Comparison of ENCODE assay signal across 8 mouse cellular contexts in genomic region chr10:128919203-128919631, GRCm38 (mm10). TPM values are rescaled to one million over a fixed set of nuclear protein-coding genes. Genes with fewer than 3 reads are reported as not detected.
DNase-seq lines count a peak whose midpoint lies in the region; ATAC-seq and TF ChIP-seq lines count a peak whose summit lies in the region.

No protein-coding gene starts in this region.

- no peak overlapping the region for H3K4me3 ChIP-seq in left cerebral cortex, adult 2 months
- no peak overlapping the region for H3K4me3 ChIP-seq in intestine, embryonic 16.5 days (ENCODE audit: low read length)
- H3K4me3 ChIP-seq in liver, embryonic 15.5 days (replicated peaks): no peak overlapping the region

- no peaks in the 10 kb centered on the region for H3K9me3 ChIP-seq in intestine, embryonic 16.5 days (ENCODE audit: control insufficient read depth, low read length)
- H3K9me3 ChIP-seq in liver, embryonic 15.5 days (replicated peaks): no peaks in the 10 kb centered on the region

- no peak for DNase-seq in left cerebral cortex, adult 2 months (ENCODE audit: extremely low spot score in 1 of 2, low spot score in 2 of 2)
- DNase-seq in left cerebral cortex, postnatal 36 days (ENCODE audit: low spot score in 2 of 2): no peak
- peak; percentile 68 to 74 for DNase-seq in cerebellum, postnatal 25 days
- no peak for DNase-seq in urinary bladder, postnatal 25 days (ENCODE audit: low spot score)

- no peak for TF ChIP-seq CTCF in left cerebral cortex, adult 2 months (IDR thresholded peaks at IDR 0.05)

- H3K9ac ChIP-seq in intestine, embryonic 16.5 days (ENCODE audit: low read depth, low read length): peak overlapping the region; percentile 23; the same call in 1 of the 2 replicates
- H3K9ac ChIP-seq in liver, embryonic 15.5 days: no peak overlapping the region

- H3K4me2 ChIP-seq in intestine, embryonic 16.5 days (ENCODE audit: low read depth, low read length): peak overlapping the region; percentile 34; the same call in 1 of the 2 replicates
- no peak overlapping the region for H3K4me2 ChIP-seq in liver, embryonic 15.5 days

- H3K36me3 ChIP-seq in intestine, embryonic 16.5 days (ENCODE audit: control insufficient read depth, insufficient read depth, low read length): 0 out of 2 replicates have a peak, but pooled peaks cover 8% of the 10 kb centered on the region
- peaks cover 12% of the 10 kb centered on the region for H3K36me3 ChIP-seq in liver, embryonic 15.5 days (replicated peaks)

- H3K27ac ChIP-seq in left cerebral cortex, adult 2 months: peak overlapping the region; percentile 56
- H3K27ac ChIP-seq in intestine, embryonic 16.5 days (ENCODE audit: low read length): peak overlapping the region; percentile 79
- H3K27ac ChIP-seq in liver, embryonic 15.5 days (replicated peaks): peak overlapping the region; percentile 59

- WGBS in intestine, embryonic 16.5 days: 14% methylated on average over 6 of the region's 6 CpGs
- WGBS in liver, embryonic 15.5 days (ENCODE audit: insufficient replicate concordance): 46% methylated on average over 6 of the region's 6 CpGs

- ATAC-seq in intestine, embryonic 16.5 days: peak; percentile 78
- ATAC-seq in liver, embryonic 15.5 days (ENCODE audit: insufficient read depth): peak; percentile 16
- no peak for ATAC-seq in granulocyte monocyte progenitor cell, adult 5-6 weeks (replicated peaks; ENCODE audit: poor library complexity, severe bottlenecking)
- no peak for ATAC-seq in inflammation-experienced regulatory T-cells, adult 6 months

- H3K4me1 ChIP-seq in intestine, embryonic 16.5 days (ENCODE audit: control insufficient read depth, insufficient read depth, low read length): peaks cover 43% of the 10 kb centered on the region
- H3K4me1 ChIP-seq in liver, embryonic 15.5 days (replicated peaks): peaks cover 54% of the 10 kb centered on the region

- H3K27me3 ChIP-seq in intestine, embryonic 16.5 days (replicated peaks; ENCODE audit: control insufficient read depth, insufficient read depth, low read length): no peaks in the 10 kb centered on the region
- H3K27me3 ChIP-seq in liver, embryonic 15.5 days: 0 out of 2 replicates have a peak, but pooled peaks cover 7% of the 10 kb centered on the region

- intact Hi-C loops in left cerebral cortex, adult 2 months (cut with DNase I): no loop called here
- intact Hi-C loops in left cerebral cortex, postnatal 36 days (cut with DNase I): no loop called here

RNA-seq across cellular contexts. Expression of gene Rdh5, which starts 3.5 kb away (rescaled TPM):
- 1 to 10 TPM; 6.5 to 7.4 TPM for total RNA-seq in left cerebral cortex, adult 2 months (2021)
- total RNA-seq in left cerebral cortex, postnatal 36 days (2021): 1 to 10 TPM; 6.7 to 7.0 TPM
- polyA plus RNA-seq in intestine, embryonic 16.5 days (2015; fragmentation: Nextera tagmentation; extraction: Ambion mirVana): 18.6 and 18.8 TPM in 2 replicates
- 18.4 and 24.3 TPM in 2 replicates for polyA plus RNA-seq in liver, embryonic 15.5 days (2015; fragmentation: Nextera tagmentation; extraction: Ambion mirVana)
- total RNA-seq in granulocyte monocyte progenitor cell, adult 5-6 weeks (2014; fragmentation: Nextera tagmentation): 2.0 and 9.5 TPM in 2 replicates
- 2.4 TPM in 1 of 2 replicates, not detected in the other for total RNA-seq in granulocyte monocyte progenitor cell, adult 5-6 weeks (2017)
- polyA plus RNA-seq in inflammation-experienced regulatory T-cells, adult 6 months (2017; shearing (Covaris generic)): 10 to 100 TPM in 2 of 3 experiments, 1 to 10 TPM in 1; 5.1 to 12.9 (median 11.9) TPM

RNA-seq across cellular contexts. Expression of gene Bloc1s1, which starts 4.6 kb away (rescaled TPM):
- 10 to 100 TPM; 78.8 to 80.8 TPM for total RNA-seq in left cerebral cortex, adult 2 months (2021)
- 10 to 100 TPM; 85.2 to 95.4 TPM for total RNA-seq in left cerebral cortex, postnatal 36 days (2021)
- polyA plus RNA-seq in intestine, embryonic 16.5 days (2015; fragmentation: Nextera tagmentation; extraction: Ambion mirVana): 208 and 220 TPM in 2 replicates
- 93.9 and 96.1 TPM in 2 replicates for polyA plus RNA-seq in liver, embryonic 15.5 days (2015; fragmentation: Nextera tagmentation; extraction: Ambion mirVana)
- total RNA-seq in granulocyte monocyte progenitor cell, adult 5-6 weeks (2014; fragmentation: Nextera tagmentation): 124 and 140 TPM in 2 replicates
- 71.3 and 86.4 TPM in 2 replicates for total RNA-seq in granulocyte monocyte progenitor cell, adult 5-6 weeks (2017)
- 100 to 1,000 TPM; 196 to 255 (median 212) TPM for polyA plus RNA-seq in inflammation-experienced regulatory T-cells, adult 6 months (2017; shearing (Covaris generic))

RNA-seq across cellular contexts. Expression of gene Itga7, which starts 14.4 kb away (rescaled TPM):
- total RNA-seq in left cerebral cortex, adult 2 months (2021): 10 to 100 TPM; 13.2 to 16.3 TPM
- 10 to 100 TPM; 13.0 to 16.5 TPM for total RNA-seq in left cerebral cortex, postnatal 36 days (2021)
- polyA plus RNA-seq in intestine, embryonic 16.5 days (2015; fragmentation: Nextera tagmentation; extraction: Ambion mirVana): 3.3 and 3.7 TPM in 2 replicates
- polyA plus RNA-seq in liver, embryonic 15.5 days (2015; fragmentation: Nextera tagmentation; extraction: Ambion mirVana): 0.81 and 1.1 TPM in 2 replicates
- not detected in 2 replicates for total RNA-seq in granulocyte monocyte progenitor cell, adult 5-6 weeks (2014; fragmentation: Nextera tagmentation)
- total RNA-seq in granulocyte monocyte progenitor cell, adult 5-6 weeks (2017): not detected in 2 replicates
- polyA plus RNA-seq in inflammation-experienced regulatory T-cells, adult 6 months (2017; shearing (Covaris generic)): 1 to 10 TPM; 3.6 to 5.1 (median 4.8) TPM

RNA-seq across cellular contexts. Expression of gene Cd63, which starts 18.4 kb away (rescaled TPM):
- total RNA-seq in left cerebral cortex, adult 2 months (2021): 10 to 100 TPM; 63.7 to 73.3 TPM
- total RNA-seq in left cerebral cortex, postnatal 36 days (2021): 10 to 100 TPM; 59.5 to 64.6 TPM
- polyA plus RNA-seq in intestine, embryonic 16.5 days (2015; fragmentation: Nextera tagmentation; extraction: Ambion mirVana): 794 TPM in 2 replicates
- 102 and 113 TPM in 2 replicates for polyA plus RNA-seq in liver, embryonic 15.5 days (2015; fragmentation: Nextera tagmentation; extraction: Ambion mirVana)
- 139 and 203 TPM in 2 replicates for total RNA-seq in granulocyte monocyte progenitor cell, adult 5-6 weeks (2014; fragmentation: Nextera tagmentation)
- 123 and 185 TPM in 2 replicates for total RNA-seq in granulocyte monocyte progenitor cell, adult 5-6 weeks (2017)
- polyA plus RNA-seq in inflammation-experienced regulatory T-cells, adult 6 months (2017; shearing (Covaris generic)): 1 to 10 TPM in 1 of 3 experiments, under 1 TPM in 1, not detected in 1; 0.58 to 2.0 TPM

RNA-seq across cellular contexts. Expression of gene Gdf11, which starts 27.7 kb away (rescaled TPM):
- total RNA-seq in left cerebral cortex, adult 2 months (2021): 10 to 100 TPM; 13.1 to 15.3 TPM
- total RNA-seq in left cerebral cortex, postnatal 36 days (2021): 10 to 100 TPM; 12.6 to 14.7 TPM
- 2.1 and 2.2 TPM in 2 replicates for polyA plus RNA-seq in intestine, embryonic 16.5 days (2015; fragmentation: Nextera tagmentation; extraction: Ambion mirVana)
- polyA plus RNA-seq in liver, embryonic 15.5 days (2015; fragmentation: Nextera tagmentation; extraction: Ambion mirVana): 0.26 and 0.31 TPM in 2 replicates
- 0.21 TPM in 1 of 2 replicates, not detected in the other for total RNA-seq in granulocyte monocyte progenitor cell, adult 5-6 weeks (2014; fragmentation: Nextera tagmentation)
- 0.15 TPM in 1 of 2 replicates, not detected in the other for total RNA-seq in granulocyte monocyte progenitor cell, adult 5-6 weeks (2017)
- 1 to 10 TPM; 6.0 to 7.7 (median 7.3) TPM for polyA plus RNA-seq in inflammation-experienced regulatory T-cells, adult 6 months (2017; shearing (Covaris generic))

Comparison
In these comparisons a context has a peak if more than half of its experiments do, and no peak if none do; other contexts are left out.
1. DNase-seq: peak in cerebellum, postnatal 25 days (2 of 2); none in left cerebral cortex, adult 2 months (0 of 2), left cerebral cortex, postnatal 36 days (0 of 2) and urinary bladder, postnatal 25 days (single experiment).
2. ATAC-seq: peak in intestine, embryonic 16.5 days (single experiment) and liver, embryonic 15.5 days (single experiment); none in granulocyte monocyte progenitor cell, adult 5-6 weeks (single experiment) and inflammation-experienced regulatory T-cells, adult 6 months (single experiment).
3. RNA of gene Itga7, which starts 14.4 kb away (total RNA-seq): 13.0 to 16.5 TPM in left cerebral cortex, postnatal 36 days and 13.2 to 16.3 TPM in left cerebral cortex, adult 2 months; not detected in granulocyte monocyte progenitor cell, adult 5-6 weeks; every median in the first group is over 10 times any median in the second.
4. Peak in every context shown above with its lines, with median percentiles within 50 percentile points of each other: H3K27ac ChIP-seq.